Mouse (Mus musculus): ENCODE data around the gene Plbd1. TPM values are rescaled to one million over a fixed set of nuclear protein-coding genes. Genes with fewer than 3 reads are reported as not detected.

Gene Plbd1
- total and polyA plus RNA-seq, 3 experiments: 28.4 to 53.5 (median 48.8) TPM

- Histone ChIP-seq H3K79me2 (replicated peaks; ENCODE audit: control insufficient read depth, insufficient read depth, low read length) (no peaks in the 10 kb centered on the region), H3K27ac (no peak overlapping the region), H3K4me3 (no peak overlapping the region), H3K36me3 (ENCODE audit: control insufficient read depth, insufficient read depth, low read length) (no peaks in the 10 kb centered on the region), H3K9ac (ENCODE audit: low read depth, low read length) (no peak overlapping the region), H3K4me1 (ENCODE audit: control insufficient read depth, insufficient read depth, low read length) (no peaks in the 10 kb centered on the region; the same call in 1 of the 2 replicates), H3K27me3 (ENCODE audit: control insufficient read depth, insufficient read depth, low read length) (peaks cover 5% of the 10 kb centered on the region)
- intact Hi-C loops (cut with DNase I): no loop called here
- DNase-seq: no peak
- TF ChIP-seq POLR2A (IDR thresholded peaks at IDR 0.05; ENCODE audit: insufficient read depth, low read depth, low read length): no peak
- TF ChIP-seq CTCF (IDR thresholded peaks at IDR 0.05): no peak
- no peak for TF ChIP-seq EP300 (IDR thresholded peaks at IDR 0.05; ENCODE audit: insufficient read depth, low read depth, low read length)
- 86% methylated on average over 9 of the region's 9 CpGs for WGBS
These were observed 2.5 kb downstream of the Plbd1 start for GRCm38 (mm10) chr6:136659226-136659625.

GRCm38 (mm10) chr6:136658303-136658702 is 3.4 kb downstream of the Plbd1 start:
- Histone ChIP-seq H3K36me3 (ENCODE audit: control insufficient read depth, insufficient read depth, low read length) (no peaks in the 10 kb centered on the region), H3K4me3 (no peak overlapping the region), H3K9ac (ENCODE audit: low read depth, low read length) (no peak overlapping the region), H3K4me1 (ENCODE audit: control insufficient read depth, insufficient read depth, low read length) (no peaks in the 10 kb centered on the region; the same call in 1 of the 2 replicates), H3K79me2 (replicated peaks; ENCODE audit: control insufficient read depth, insufficient read depth, low read length) (no peaks in the 10 kb centered on the region), H3K27ac (no peak overlapping the region), H3K27me3 (ENCODE audit: control insufficient read depth, insufficient read depth, low read length) (peaks cover 5% of the 10 kb centered on the region)
- intact Hi-C loops (cut with DNase I): no loop called here
- DNase-seq: no peak
- no peak for TF ChIP-seq CTCF (IDR thresholded peaks at IDR 0.05)
- no peak for TF ChIP-seq POLR2A (IDR thresholded peaks at IDR 0.05; ENCODE audit: insufficient read depth, low read depth, low read length)
- TF ChIP-seq EP300 (IDR thresholded peaks at IDR 0.05; ENCODE audit: insufficient read depth, low read depth, low read length): no peak
- WGBS: 78% methylated on average over 4 of the region's 4 CpGs

GRCm38 (mm10) chr6:136655786-136656185 is 5.9 kb downstream of the Plbd1 start:
- no peak for DNase-seq
- Histone ChIP-seq H3K27me3 (ENCODE audit: control insufficient read depth, insufficient read depth, low read length) (no peaks in the 10 kb centered on the region), H3K9ac (ENCODE audit: low read depth, low read length) (no peak overlapping the region), H3K36me3 (ENCODE audit: control insufficient read depth, insufficient read depth, low read length) (no peaks in the 10 kb centered on the region), H3K27ac (no peak overlapping the region), H3K4me3 (no peak overlapping the region), H3K4me1 (ENCODE audit: control insufficient read depth, insufficient read depth, low read length) (no peaks in the 10 kb centered on the region; the same call in 1 of the 2 replicates), H3K79me2 (replicated peaks; ENCODE audit: control insufficient read depth, insufficient read depth, low read length) (no peaks in the 10 kb centered on the region)
- 60% methylated on average over 11 of the region's 11 CpGs for WGBS
- TF ChIP-seq CTCF (IDR thresholded peaks at IDR 0.05) (no peak), POLR2A (IDR thresholded peaks at IDR 0.05; ENCODE audit: insufficient read depth, low read depth, low read length) (no peak), EP300 (IDR thresholded peaks at IDR 0.05; ENCODE audit: insufficient read depth, low read depth, low read length) (no peak)
- intact Hi-C loops (cut with DNase I): no loop called here

- intact Hi-C loops (cut with DNase I): no loop called here
- no peak for DNase-seq
- H3K9ac ChIP-seq (ENCODE audit: low read depth, low read length): no peak overlapping the region
- WGBS: 90% methylated on average over 20 of the region's 20 CpGs
- TF ChIP-seq EP300 (IDR thresholded peaks at IDR 0.05; ENCODE audit: insufficient read depth, low read depth, low read length): no peak
- no peak for TF ChIP-seq CTCF (IDR thresholded peaks at IDR 0.05)
- no peak for TF ChIP-seq POLR2A (IDR thresholded peaks at IDR 0.05; ENCODE audit: insufficient read depth, low read depth, low read length)
- H3K4me1 ChIP-seq (ENCODE audit: control insufficient read depth, insufficient read depth, low read length): no peaks in the 10 kb centered on the region; the same call in 1 of the 2 replicates
- no peaks in the 10 kb centered on the region for H3K27me3 ChIP-seq (ENCODE audit: control insufficient read depth, insufficient read depth, low read length)
- H3K4me3 ChIP-seq: no peak overlapping the region
- H3K79me2 ChIP-seq (replicated peaks; ENCODE audit: control insufficient read depth, insufficient read depth, low read length): no peaks in the 10 kb centered on the region
- no peak overlapping the region for H3K27ac ChIP-seq
- H3K36me3 ChIP-seq (ENCODE audit: control insufficient read depth, insufficient read depth, low read length): no peaks in the 10 kb centered on the region
These were observed 7.3 kb downstream of the Plbd1 start for GRCm38 (mm10) chr6:136654470-136654869.

GRCm38 (mm10) chr6:136653331-136653730 is 8.4 kb downstream of the Plbd1 start:
- H3K4me3 ChIP-seq: no peak overlapping the region
- DNase-seq: no peak
- 40% methylated on average over 5 of the region's 5 CpGs for WGBS
- H3K27ac ChIP-seq: no peak overlapping the region
- no peaks in the 10 kb centered on the region for H3K79me2 ChIP-seq (replicated peaks; ENCODE audit: control insufficient read depth, insufficient read depth, low read length)
- intact Hi-C loops (cut with DNase I): no loop called here
- no peak overlapping the region for H3K9ac ChIP-seq (ENCODE audit: low read depth, low read length)
- H3K27me3 ChIP-seq (ENCODE audit: control insufficient read depth, insufficient read depth, low read length): no peaks in the 10 kb centered on the region
- H3K4me1 ChIP-seq (ENCODE audit: control insufficient read depth, insufficient read depth, low read length): no peaks in the 10 kb centered on the region; the same call in 1 of the 2 replicates
- TF ChIP-seq CTCF (IDR thresholded peaks at IDR 0.05): no peak
- no peak for TF ChIP-seq POLR2A (IDR thresholded peaks at IDR 0.05; ENCODE audit: insufficient read depth, low read depth, low read length)
- H3K36me3 ChIP-seq (ENCODE audit: control insufficient read depth, insufficient read depth, low read length): no peaks in the 10 kb centered on the region

GRCm38 (mm10) chr6:136650664-136651063 is 11.1 kb downstream of the Plbd1 start:
- no peaks in the 10 kb centered on the region for H3K79me2 ChIP-seq (replicated peaks; ENCODE audit: control insufficient read depth, insufficient read depth, low read length)
- no peaks in the 10 kb centered on the region for H3K4me1 ChIP-seq (ENCODE audit: control insufficient read depth, insufficient read depth, low read length)
- 87% methylated on average over 8 of the region's 8 CpGs for WGBS
- no peak overlapping the region for H3K9ac ChIP-seq (ENCODE audit: low read depth, low read length)
- H3K36me3 ChIP-seq (ENCODE audit: control insufficient read depth, insufficient read depth, low read length): no peaks in the 10 kb centered on the region
- H3K27ac ChIP-seq: no peak overlapping the region
- no peak for TF ChIP-seq CTCF (IDR thresholded peaks at IDR 0.05)
- no peak for TF ChIP-seq POLR2A (IDR thresholded peaks at IDR 0.05; ENCODE audit: insufficient read depth, low read depth, low read length)
- TF ChIP-seq EP300 (IDR thresholded peaks at IDR 0.05; ENCODE audit: insufficient read depth, low read depth, low read length): no peak
- DNase-seq: no peak
- no peak overlapping the region for H3K4me3 ChIP-seq
- intact Hi-C loops (cut with DNase I): no loop called here
- no peaks in the 10 kb centered on the region for H3K27me3 ChIP-seq (ENCODE audit: control insufficient read depth, insufficient read depth, low read length)
